Mouse (Mus musculus) forebrain, embryonic 14.5 days (tissue): ENCODE data around the gene Dnajb1. TPM values are rescaled to one million over a fixed set of nuclear protein-coding genes. Genes with fewer than 3 reads are reported as not detected.

Source experiments
- ATAC-seq: fragments of 200-750 bp; cut with Nextera tagmentation; 2 replicates; pipeline ENCODE4 v1.8.0; 2017; ENCODE audit warnings: mild to moderate bottlenecking, moderate library complexity
- DNase-seq: peaks from one replicate; pipeline ENCODE4 v3.0.0-alpha.2; 2015; ENCODE audit warnings: low spot score
- H3K27ac ChIP-seq: fragments of 300-500 bp; sonication (generic); 2 replicates; pipeline ENCODE4 v1.5.1; 2014; ENCODE audit warnings: low read depth, mild to moderate bottlenecking, control low read depth, low read length, moderate library complexity
- H3K27me3 ChIP-seq: fragments of 300-500 bp; sonication (generic); replicated peaks from 2 replicates; pipeline ENCODE4 v1.6.1; 2014; ENCODE audit warnings: low read length, control low read depth, mixed read lengths; ENCODE audit not compliant: control insufficient read depth, insufficient read depth
- H3K36me3 ChIP-seq: fragments of 300-500 bp; sonication (generic); 2 replicates; pipeline ENCODE4 v1.6.1; 2014; ENCODE audit warnings: low read length, control low read depth; ENCODE audit not compliant: control insufficient read depth, insufficient read depth
- H3K4me1 ChIP-seq: fragments of 300-500 bp; sonication (generic); 2 replicates; pipeline ENCODE4 v1.6.1; 2014; ENCODE audit warnings: antibody characterized with exemption, low read length, control low read depth; ENCODE audit not compliant: control insufficient read depth, insufficient read depth
- H3K4me2 ChIP-seq: fragments of 300-500 bp; sonication (generic); 2 replicates; pipeline ENCODE4 v1.6.1; 2014; ENCODE audit warnings: mild to moderate bottlenecking, control low read depth, low read length
- H3K4me3 ChIP-seq: fragments of 300-500 bp; sonication (generic); 2 replicates; pipeline ENCODE4 v1.5.1; 2014; ENCODE audit warnings: low read depth, low read length, control low read depth
- H3K9ac ChIP-seq: fragments of 300-500 bp; sonication (generic); 2 replicates; pipeline ENCODE4 v1.6.1; 2014; ENCODE audit warnings: mild to moderate bottlenecking, low read length, control low read depth, moderate library complexity
- H3K9me3 ChIP-seq: fragments of 300-500 bp; sonication (generic); replicated peaks from 2 replicates; pipeline ENCODE4 v1.6.1; 2016; ENCODE audit warnings: low read length, control low read depth, mixed read lengths; ENCODE audit not compliant: control insufficient read depth
- WGBS: fragments of 180-500 bp; shearing (Covaris S2); extraction: QIAGEN DNeasy Blood & Tissue Kit; methylation state at CpG from one replicate; pipeline ENCODE4 v1.1.7; 2014; 5-methylcytosine and 5-hydroxymethylcytosine counted together
- polyA plus RNA-seq: library from polyadenylated mRNA; unstranded; fragments of >200 nt; fragmentation: Nextera tagmentation; extraction: Ambion mirVana; gene quantifications from 2 replicates; pipeline ENCODE4 v1.2.1, GENCODE M21; 2014

The Dnajb1 gene
- polyA plus RNA-seq, 1 experiment from 2014 or later: 30.1 TPM

DNA sequence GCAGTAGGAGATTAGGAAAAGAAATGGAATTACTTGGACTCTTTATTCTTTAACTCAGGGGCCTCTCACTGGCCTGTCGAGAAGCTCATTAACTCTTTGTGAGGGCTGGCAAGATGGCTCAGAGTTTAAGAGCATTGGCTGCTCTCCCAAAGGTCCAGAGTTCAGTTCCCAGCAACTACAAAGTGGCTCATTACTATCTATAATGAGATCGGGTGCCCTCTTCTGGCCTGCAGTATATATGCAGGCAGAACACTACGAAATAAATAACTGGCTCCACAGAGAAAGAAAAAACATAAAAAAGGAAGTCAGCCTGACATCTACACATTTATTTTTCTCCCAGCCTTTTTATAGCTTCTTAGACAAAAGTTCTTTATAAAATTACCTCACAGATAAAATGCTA, 11.6 kb upstream of the Dnajb1 start:
- DNase-seq: peak; percentile 55
- no peak for ATAC-seq
- WGBS: 20% methylated on average over 3 of the region's 3 CpGs

DNA sequence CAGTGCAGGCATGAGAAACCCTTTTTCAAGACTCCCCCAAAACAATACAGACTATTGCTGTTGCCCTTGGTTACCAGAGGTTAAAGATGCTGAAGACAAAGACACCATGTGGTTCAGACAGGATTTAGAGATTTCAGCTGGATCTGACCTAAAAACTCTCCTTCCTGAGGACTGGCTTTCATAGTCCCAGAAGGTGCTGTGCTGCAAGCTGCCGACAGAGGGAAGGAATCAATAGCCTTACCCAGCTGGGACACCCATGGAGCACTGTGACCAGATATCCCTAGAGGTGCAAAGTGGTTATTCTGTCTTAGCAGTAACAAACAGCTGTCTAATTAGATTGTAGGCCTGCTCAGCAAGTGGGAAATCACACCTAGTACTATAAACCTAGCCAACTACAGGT, 9.8 kb upstream of the Dnajb1 start:
- no peak for ATAC-seq
- Histone ChIP-seq H3K9me3 (no peaks in the 10 kb centered on the region), H3K27ac (no peak overlapping the region), H3K4me3 (no peak overlapping the region), H3K36me3 (no peaks in the 10 kb centered on the region), H3K27me3 (no peaks in the 10 kb centered on the region), H3K9ac (no peak overlapping the region), H3K4me1 (no peaks in the 10 kb centered on the region; the same call in 1 of the 2 replicates), H3K4me2 (no peak overlapping the region)
- no peak for DNase-seq
- WGBS: 0% methylated on average over 1 of the region's 1 CpGs

More for the DNA sequence above, 11.6 kb upstream of the Dnajb1 start:
- H3K9ac ChIP-seq: no peak overlapping the region
- H3K4me1 ChIP-seq: peaks cover 12% of the 10 kb centered on the region
- H3K4me3 ChIP-seq: no peak overlapping the region
- H3K4me2 ChIP-seq: no peak overlapping the region
- H3K36me3 ChIP-seq: no peaks in the 10 kb centered on the region
- H3K9me3 ChIP-seq: no peaks in the 10 kb centered on the region
- no peaks in the 10 kb centered on the region for H3K27me3 ChIP-seq
- no peak overlapping the region for H3K27ac ChIP-seq

DNA sequence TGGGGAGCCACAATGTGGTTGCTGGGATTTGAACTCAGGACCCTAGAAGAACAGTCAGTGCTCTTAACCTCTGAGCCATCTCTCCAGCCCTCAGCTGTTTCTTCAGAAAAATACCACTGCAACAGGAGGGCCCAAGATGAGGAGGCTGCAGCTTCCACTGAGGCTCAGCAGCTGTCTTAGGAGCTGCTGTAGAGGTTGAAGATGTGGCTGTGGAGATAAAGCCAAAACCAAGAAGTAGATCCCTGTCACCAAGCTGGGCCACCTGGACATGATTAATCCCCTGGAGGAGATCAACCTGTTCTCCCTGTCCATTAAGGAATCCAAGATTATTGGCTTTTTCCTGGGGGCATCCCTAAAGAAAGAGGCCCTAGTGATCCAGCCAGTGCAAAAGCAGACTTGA, 8.2 kb upstream of the Dnajb1 start:
- H3K27ac ChIP-seq: no peak overlapping the region
- no peak overlapping the region for H3K4me3 ChIP-seq
- no peaks in the 10 kb centered on the region; the same call in 1 of the 2 replicates for H3K4me1 ChIP-seq
- no peaks in the 10 kb centered on the region for H3K9me3 ChIP-seq
- no peaks in the 10 kb centered on the region for H3K36me3 ChIP-seq
- ATAC-seq (no peak), DNase-seq (no peak)
- H3K9ac ChIP-seq: no peak overlapping the region
- H3K4me2 ChIP-seq: no peak overlapping the region
- H3K27me3 ChIP-seq: no peaks in the 10 kb centered on the region

DNA sequence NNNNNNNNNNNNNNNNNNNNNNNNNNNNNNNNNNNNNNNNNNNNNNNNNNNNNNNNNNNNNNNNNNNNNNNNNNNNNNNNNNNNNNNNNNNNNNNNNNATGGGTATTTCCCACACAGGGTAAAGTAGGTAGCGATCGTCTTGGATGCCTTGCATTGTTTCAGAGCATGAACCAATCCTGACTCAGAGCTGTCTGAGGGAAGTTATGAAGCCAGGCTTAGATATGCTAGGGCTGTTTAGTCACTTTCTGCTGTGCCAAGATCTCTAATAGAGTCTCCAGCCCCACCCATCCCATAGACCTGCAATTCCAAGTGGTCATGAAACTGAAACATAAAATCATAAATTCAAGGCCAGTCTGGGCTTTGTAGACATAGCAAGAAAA, 5.4 kb upstream of the Dnajb1 start:
- no peaks in the 10 kb centered on the region for H3K9me3 ChIP-seq
- no peaks in the 10 kb centered on the region for H3K36me3 ChIP-seq
- H3K4me1 ChIP-seq: no peaks in the 10 kb centered on the region
- H3K4me2 ChIP-seq: no peak overlapping the region
- no peaks in the 10 kb centered on the region for H3K27me3 ChIP-seq
- no peak overlapping the region for H3K9ac ChIP-seq
- no peak overlapping the region for H3K27ac ChIP-seq
- ATAC-seq (no peak), DNase-seq (no peak)
- H3K4me3 ChIP-seq: no peak overlapping the region
- 83% methylated on average over 2 of the region's 2 CpGs for WGBS

DNA sequence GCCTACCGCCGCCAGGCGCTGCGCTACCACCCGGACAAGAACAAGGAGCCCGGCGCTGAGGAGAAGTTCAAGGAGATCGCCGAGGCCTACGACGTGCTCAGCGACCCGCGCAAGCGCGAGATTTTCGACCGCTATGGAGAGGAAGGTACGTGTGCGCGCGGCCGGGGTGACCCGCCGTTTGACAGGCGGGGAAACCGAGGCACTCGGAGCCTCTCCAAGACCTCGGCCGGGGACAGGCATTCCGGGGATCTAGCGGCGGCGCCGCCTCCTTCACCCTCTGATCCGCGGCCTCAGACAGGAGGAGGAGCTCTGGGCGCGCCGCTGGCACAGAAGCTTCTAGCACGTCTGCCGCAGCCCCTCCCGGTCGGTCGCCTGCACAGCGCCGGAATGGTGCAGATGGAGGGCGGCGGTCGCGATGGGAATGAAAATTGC, 421 bp downstream of the Dnajb1 start:
- Histone ChIP-seq H3K4me1 (peaks cover 9% of the 10 kb centered on the region), H3K4me2 (peak overlapping the region; percentile 90), H3K27ac (peak overlapping the region; percentile 97), H3K9me3 (no peaks in the 10 kb centered on the region), H3K9ac (peak overlapping the region; percentile 84), H3K36me3 (peaks cover 34% of the 10 kb centered on the region), H3K27me3 (no peaks in the 10 kb centered on the region), H3K4me3 (peak overlapping the region; percentile 75)
- under 1% methylated on average over 51 of the region's 51 CpGs for WGBS
- ATAC-seq: peak; percentile 81
- DNase-seq: peak; percentile 82

DNA sequence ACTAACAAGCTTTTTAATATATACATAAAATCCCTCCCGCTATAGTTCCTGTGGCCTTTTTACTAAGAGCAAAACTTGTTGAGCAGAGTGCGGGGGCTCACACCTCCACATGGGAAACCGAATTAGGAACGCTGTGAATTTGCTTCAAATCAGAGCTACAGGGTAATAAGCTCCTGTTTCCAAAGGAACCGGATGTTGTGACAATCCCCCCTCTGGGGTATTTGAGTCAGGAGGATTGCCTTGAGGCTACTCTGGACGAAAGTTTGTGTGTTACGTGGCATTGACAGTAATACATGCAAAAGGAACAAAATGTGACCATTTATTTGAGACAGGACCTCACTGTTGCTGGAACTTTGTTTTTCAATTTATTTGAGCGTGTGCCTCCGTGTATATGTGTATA, 1.1 kb downstream of the Dnajb1 start:
- Histone ChIP-seq H3K27ac (no peak overlapping the region), H3K36me3 (peaks cover 40% of the 10 kb centered on the region), H3K9me3 (no peaks in the 10 kb centered on the region), H3K9ac (peak overlapping the region; percentile 84), H3K4me2 (peak overlapping the region; percentile 90), H3K4me3 (peak overlapping the region; percentile 75), H3K4me1 (peaks cover 9% of the 10 kb centered on the region), H3K27me3 (no peaks in the 10 kb centered on the region)
- ATAC-seq: no peak
- WGBS: 33% methylated on average over 9 of the region's 9 CpGs
- DNase-seq: no peak

DNA sequence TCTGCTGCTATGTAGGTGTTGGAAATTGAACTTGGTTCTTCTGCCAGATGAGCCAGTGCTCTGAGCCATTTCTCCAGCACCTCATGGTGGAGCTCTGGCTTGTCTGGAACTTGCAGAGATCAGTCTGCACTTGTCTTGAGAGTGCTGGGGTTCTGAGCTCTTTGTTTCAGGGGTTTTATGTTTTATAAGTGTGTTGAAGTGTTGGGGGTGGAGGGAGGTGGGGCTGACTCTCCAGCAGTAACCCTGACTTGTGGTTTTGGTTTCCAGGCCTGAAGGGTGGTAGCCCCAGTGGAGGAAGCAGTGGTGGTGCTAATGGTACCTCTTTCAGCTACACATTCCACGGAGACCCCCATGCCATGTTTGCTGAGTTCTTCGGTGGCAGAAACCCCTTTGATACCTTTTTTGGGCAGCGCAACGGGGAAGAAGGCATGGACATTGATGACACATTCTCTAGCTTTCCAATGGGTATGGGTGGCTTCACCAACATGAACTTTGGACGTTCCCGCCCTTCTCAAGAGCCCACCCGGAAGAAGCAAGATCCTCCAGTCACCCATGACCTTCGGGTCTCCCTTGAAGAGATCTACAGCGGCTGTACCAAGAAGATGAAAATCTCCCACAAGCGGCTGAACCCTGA, 1.7 kb downstream of the Dnajb1 start:
- no peaks in the 10 kb centered on the region for H3K27me3 ChIP-seq
- no peak overlapping the region for H3K27ac ChIP-seq
- H3K4me1 ChIP-seq: peaks cover 9% of the 10 kb centered on the region
- 95% methylated on average over 10 of the region's 10 CpGs for WGBS
- H3K9ac ChIP-seq: peak overlapping the region; percentile 84
- no peaks in the 10 kb centered on the region for H3K9me3 ChIP-seq
- H3K4me3 ChIP-seq: peak overlapping the region; percentile 75
- ATAC-seq: no peak
- H3K4me2 ChIP-seq: peak overlapping the region; percentile 90
- H3K36me3 ChIP-seq: peaks cover 44% of the 10 kb centered on the region
- DNase-seq: no peak

DNA sequence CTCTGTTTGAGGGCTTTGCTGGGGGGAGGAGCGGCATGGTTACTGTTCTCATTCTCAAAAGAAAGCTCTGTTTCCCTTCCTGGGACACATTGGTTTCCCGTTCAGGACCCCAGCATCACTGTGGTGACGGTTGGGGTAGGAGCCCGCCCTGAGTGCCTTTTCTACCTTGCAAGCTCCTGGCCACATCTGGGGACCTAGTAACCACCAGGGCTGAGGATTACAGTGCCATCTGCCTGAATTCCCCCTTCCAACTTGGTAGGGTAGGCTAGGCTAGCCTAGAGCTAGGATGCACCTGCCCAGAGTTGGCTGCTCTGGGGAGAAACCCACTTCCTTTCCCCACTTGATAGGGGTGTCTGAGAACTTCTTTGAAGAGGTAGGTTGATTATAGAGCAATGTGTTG, 3.9 kb downstream of the Dnajb1 start:
- ATAC-seq: no peak
- peaks cover 9% of the 10 kb centered on the region for H3K4me1 ChIP-seq
- H3K27ac ChIP-seq: no peak overlapping the region
- no peaks in the 10 kb centered on the region for H3K27me3 ChIP-seq
- no peak for DNase-seq
- no peak overlapping the region for H3K9ac ChIP-seq
- peaks cover 44% of the 10 kb centered on the region for H3K36me3 ChIP-seq
- no peak overlapping the region for H3K4me3 ChIP-seq
- H3K9me3 ChIP-seq: no peaks in the 10 kb centered on the region
- 94% methylated on average over 4 of the region's 4 CpGs for WGBS
- no peak overlapping the region for H3K4me2 ChIP-seq

DNA sequence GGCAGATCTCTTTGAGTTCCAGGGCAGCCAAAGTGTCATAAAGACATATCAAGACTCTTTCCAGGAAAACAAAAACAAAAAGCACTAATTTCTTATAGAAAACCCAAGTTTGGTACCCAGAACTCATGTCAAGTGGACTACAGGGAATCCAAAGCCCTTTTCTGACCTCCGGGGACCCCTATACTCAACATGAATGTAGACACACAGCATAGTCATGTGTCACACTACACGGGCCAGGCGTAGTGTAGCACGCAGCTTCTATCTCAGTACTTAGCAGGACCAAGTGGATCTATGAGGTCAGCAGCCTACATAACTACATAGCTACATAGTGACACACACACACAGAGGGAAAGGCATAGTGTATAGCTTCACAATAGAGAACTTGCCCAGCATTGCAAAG, 5.7 kb downstream of the Dnajb1 start:
- H3K4me3 ChIP-seq: no peak overlapping the region
- H3K4me1 ChIP-seq: peaks cover 9% of the 10 kb centered on the region
- no peak overlapping the region for H3K9ac ChIP-seq
- H3K36me3 ChIP-seq: peaks cover 44% of the 10 kb centered on the region
- DNase-seq (no peak), ATAC-seq (no peak)
- WGBS: 98% methylated on average over 4 of the region's 4 CpGs
- H3K27me3 ChIP-seq: no peaks in the 10 kb centered on the region
- no peaks in the 10 kb centered on the region for H3K9me3 ChIP-seq
- H3K4me2 ChIP-seq: no peak overlapping the region
- H3K27ac ChIP-seq: no peak overlapping the region
